Mouse (Mus musculus): ENCODE results near the gene Lin54.

- TF ChIP-seq EP300 (IDR thresholded peaks at IDR 0.05; ENCODE audit: low read depth) = no peak
- no peak for TF ChIP-seq CTCF (IDR thresholded peaks at IDR 0.05; ENCODE audit: low read depth)
Observed at GRCm38 (mm10) chr5:100428031-100428733, 72.3 kb downstream of the Lin54 start.
